Mouse (Mus musculus): ENCODE results near the gene Adam8. TPM values are rescaled to one million over a fixed set of nuclear protein-coding genes. Genes with fewer than 3 reads are reported as not detected.

The Adam8 gene
- polyA plus RNA-seq, 1 experiment from 2014 or later, result 2.7 TPM

DNA sequence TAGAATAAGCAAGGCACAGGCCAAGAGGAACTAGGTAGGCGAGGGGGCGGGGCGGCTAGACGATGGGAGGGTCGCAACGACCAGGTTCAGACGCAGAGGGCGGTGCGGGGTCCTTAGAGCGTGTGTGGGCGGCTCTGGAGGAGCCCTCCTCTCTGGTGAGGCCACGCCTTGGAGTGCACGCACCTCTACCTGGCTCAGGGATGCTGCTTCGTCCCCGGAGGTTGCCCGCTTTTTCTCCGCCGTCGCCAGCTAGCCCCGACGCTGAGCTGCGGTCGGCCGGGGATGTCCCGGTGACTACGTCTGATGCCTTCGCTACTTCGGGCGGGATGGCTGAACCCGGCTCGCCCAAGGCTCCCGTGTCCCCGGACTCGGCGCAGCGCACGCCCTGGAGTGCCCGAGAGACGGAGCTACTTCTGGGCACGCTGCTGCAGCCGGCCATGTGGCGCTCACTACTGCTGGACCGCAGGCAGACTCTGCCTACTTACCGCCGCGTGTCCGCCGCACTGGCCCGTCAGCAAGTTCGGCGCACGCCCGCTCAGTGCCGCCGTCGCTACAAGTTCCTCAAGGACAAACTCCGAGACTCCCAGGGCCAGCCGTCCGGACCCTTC, 48.6 kb downstream of the Adam8 start, which contains the start of gene Utf1:
Gene Utf1, plus strand, starts transcription at position 116 of the 608 bp plus-strand sequence.
- H3K4me1 ChIP-seq, result peaks cover 12% of the 10 kb centered on the region
- ATAC-seq (ENCODE audit: insufficient read depth, low FRiP score, low read depth), result peak; percentile 56; the same call in 1 of the 2 replicates
- 2% methylated on average over 59 of the region's 59 CpGs for WGBS
- H3K27me3 ChIP-seq (replicated peaks), result peaks cover 50% of the 10 kb centered on the region
- H3K4me2 ChIP-seq, result peak within 1 kb of the TSS; percentile 67
- H3K27ac ChIP-seq, result no peak within 1 kb of the TSS
- peak within 1 kb of the TSS; percentile 36 for H3K4me3 ChIP-seq (replicated peaks)
- no peak within 1 kb of the TSS for H3K9ac ChIP-seq
- H3K36me3 ChIP-seq, result no peaks in the 10 kb centered on the region
- no peaks in the 10 kb centered on the region for H3K9me3 ChIP-seq

DNA sequence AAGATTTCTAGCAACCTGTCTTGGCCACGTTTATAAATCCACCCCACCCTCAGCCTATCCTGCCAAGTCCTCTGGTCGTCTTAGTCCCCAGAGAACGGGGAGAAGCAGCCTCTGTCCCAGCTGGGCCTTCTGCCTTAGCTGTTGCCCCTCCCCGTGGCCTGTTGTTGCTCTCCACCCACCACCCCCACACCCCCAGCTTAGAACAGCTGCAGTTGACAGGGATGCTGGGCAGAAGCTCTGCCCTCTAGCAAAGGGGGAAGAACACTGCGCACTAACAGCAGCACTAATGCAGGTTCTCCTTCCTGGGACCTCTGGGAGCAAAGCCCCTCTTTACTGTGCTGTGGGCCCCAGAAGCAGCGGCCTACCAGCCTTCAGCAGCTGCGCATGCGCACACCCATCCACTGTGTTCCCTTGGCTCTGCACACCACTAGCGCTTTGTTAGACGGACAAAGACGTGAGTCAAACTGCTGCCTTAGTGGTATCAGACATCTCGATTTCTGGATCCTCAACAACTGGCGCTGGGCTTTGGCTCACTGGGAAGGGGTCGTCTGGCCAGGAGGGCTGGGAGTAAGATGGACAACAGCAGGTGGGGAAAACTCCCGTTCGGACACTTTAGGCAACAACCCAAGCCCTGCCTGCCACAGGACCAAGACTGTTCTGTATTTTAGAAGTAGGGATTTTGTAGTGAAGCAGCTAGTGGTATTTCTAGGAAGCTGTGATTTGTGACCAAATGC, 51.7 kb downstream of the Adam8 start:
- peaks cover 12% of the 10 kb centered on the region for H3K4me1 ChIP-seq
- peaks cover 37% of the 10 kb centered on the region for H3K27me3 ChIP-seq (replicated peaks)
- no peak overlapping the region for H3K4me3 ChIP-seq (replicated peaks)
- H3K9me3 ChIP-seq, result no peaks in the 10 kb centered on the region
- no peak overlapping the region for H3K4me2 ChIP-seq
- 66% methylated on average over 16 of the region's 16 CpGs for WGBS
- no peak overlapping the region for H3K27ac ChIP-seq
- H3K9ac ChIP-seq, result no peak overlapping the region
- no peak for ATAC-seq (ENCODE audit: insufficient read depth, low FRiP score, low read depth)
- H3K36me3 ChIP-seq, result no peaks in the 10 kb centered on the region

DNA sequence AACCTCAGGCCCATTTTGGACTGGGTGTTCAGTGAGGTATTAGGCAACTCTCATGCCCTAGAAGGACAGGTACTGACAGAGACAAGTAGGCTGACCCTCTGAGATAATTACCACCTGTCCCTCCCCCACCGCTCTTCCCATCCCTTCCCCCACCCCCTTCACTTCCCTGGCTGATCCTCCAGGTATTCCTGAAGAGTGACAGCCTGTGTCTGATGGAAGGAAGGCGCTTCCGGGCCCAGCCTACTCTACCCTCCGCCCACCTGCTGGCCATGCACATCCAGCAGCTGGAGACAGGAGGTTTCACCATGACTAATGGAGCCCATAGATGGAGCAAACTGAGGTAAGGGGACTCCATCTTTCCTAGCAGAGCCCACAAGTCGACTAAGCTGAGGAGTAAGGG, 54.6 kb downstream of the Adam8 start:
- Histone ChIP-seq H3K4me2 (no peak overlapping the region), H3K4me3 (replicated peaks) (no peak overlapping the region), H3K27ac (no peak overlapping the region), H3K4me1 (no peaks in the 10 kb centered on the region), H3K9ac (no peak overlapping the region), H3K9me3 (no peaks in the 10 kb centered on the region), H3K36me3 (no peaks in the 10 kb centered on the region), H3K27me3 (replicated peaks) (peaks cover 9% of the 10 kb centered on the region)
- ATAC-seq (ENCODE audit: insufficient read depth, low FRiP score, low read depth), result no peak
- WGBS, result 60% methylated on average over 5 of the region's 5 CpGs

DNA sequence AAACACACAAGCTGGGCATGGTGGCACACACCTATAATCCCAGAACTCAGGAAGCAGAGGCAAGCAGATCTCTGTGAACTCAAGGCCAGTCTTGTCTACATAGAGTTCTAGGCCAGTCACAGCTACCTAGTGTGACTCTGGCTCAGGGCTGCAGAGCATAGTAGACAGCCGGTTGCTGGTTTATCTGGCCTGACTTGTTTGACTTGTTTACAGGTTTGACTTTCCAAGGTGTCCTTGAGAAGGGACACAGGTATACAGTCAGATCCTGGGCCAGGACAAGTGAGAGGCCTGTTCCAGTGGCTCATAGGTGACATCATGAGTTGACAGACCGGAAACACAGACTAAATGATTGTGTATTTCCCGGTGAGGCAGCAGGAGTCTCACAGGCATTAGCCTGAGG, 55.2 kb downstream of the Adam8 start:
- no peak overlapping the region for H3K9ac ChIP-seq
- peak; percentile 70; the same call in 1 of the 2 replicates for ATAC-seq (ENCODE audit: insufficient read depth, low FRiP score, low read depth)
- no peak overlapping the region for H3K4me3 ChIP-seq (replicated peaks)
- H3K36me3 ChIP-seq, result no peaks in the 10 kb centered on the region
- H3K9me3 ChIP-seq, result no peaks in the 10 kb centered on the region
- 46% methylated on average over 3 of the region's 3 CpGs for WGBS
- H3K4me2 ChIP-seq, result no peak overlapping the region
- no peak overlapping the region for H3K27ac ChIP-seq
- H3K4me1 ChIP-seq, result no peaks in the 10 kb centered on the region
- peaks cover 3% of the 10 kb centered on the region for H3K27me3 ChIP-seq (replicated peaks)

DNA sequence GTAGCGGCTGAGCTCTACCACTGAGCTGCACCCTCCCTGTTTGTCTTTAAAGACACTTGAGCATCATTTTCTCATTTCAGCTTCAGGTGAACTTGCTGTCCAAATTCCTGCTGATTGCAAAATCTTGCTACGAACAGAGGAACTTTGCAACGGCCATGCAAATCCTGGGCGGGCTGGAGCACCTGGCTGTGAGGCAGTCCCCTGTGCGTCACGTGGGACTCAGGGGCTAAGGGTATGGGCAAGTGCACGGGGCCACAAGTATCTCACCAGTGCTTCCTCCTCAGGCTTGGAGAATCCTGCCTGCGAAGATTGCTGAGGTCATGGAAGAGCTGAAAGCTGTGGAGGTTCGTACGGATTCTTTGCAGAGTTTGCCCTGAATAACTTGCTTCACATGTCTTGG, 55.7 kb downstream of the Adam8 start:
- WGBS, result 73% methylated on average over 10 of the region's 10 CpGs
- no peak overlapping the region for H3K4me3 ChIP-seq (replicated peaks)
- H3K9ac ChIP-seq, result no peak overlapping the region
- no peak for ATAC-seq (ENCODE audit: insufficient read depth, low FRiP score, low read depth)
- H3K4me1 ChIP-seq, result no peaks in the 10 kb centered on the region
- no peak overlapping the region for H3K4me2 ChIP-seq
- H3K27ac ChIP-seq, result no peak overlapping the region
- H3K27me3 ChIP-seq (replicated peaks), result no peaks in the 10 kb centered on the region
- no peaks in the 10 kb centered on the region for H3K36me3 ChIP-seq
- H3K9me3 ChIP-seq, result no peaks in the 10 kb centered on the region

DNA sequence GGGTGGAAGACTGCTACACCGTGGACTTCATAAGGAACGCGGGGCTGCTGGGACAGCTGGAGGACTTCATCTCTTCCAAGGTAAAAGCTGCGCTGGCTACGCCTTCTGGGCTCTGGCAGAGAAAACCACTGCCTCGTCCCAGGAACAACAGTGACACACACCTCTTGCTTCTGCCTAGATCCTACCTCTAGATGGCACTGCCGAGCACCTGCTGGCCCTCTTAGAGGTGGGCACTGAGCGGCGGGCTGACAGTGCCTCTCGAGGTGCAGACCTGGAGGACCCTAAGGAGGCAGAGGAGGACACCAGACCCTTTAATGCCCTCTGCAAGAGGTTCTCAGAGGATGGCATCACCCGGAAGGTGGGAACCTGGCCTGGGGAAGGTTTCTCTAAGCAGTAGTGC, 61.6 kb downstream of the Adam8 start:
- Histone ChIP-seq H3K4me2 (no peak overlapping the region), H3K9me3 (no peaks in the 10 kb centered on the region), H3K4me1 (no peaks in the 10 kb centered on the region), H3K36me3 (no peaks in the 10 kb centered on the region), H3K27me3 (replicated peaks) (0 out of 2 replicates have a peak, but pooled peaks cover 3% of the 10 kb centered on the region), H3K27ac (no peak overlapping the region), H3K9ac (no peak overlapping the region), H3K4me3 (replicated peaks) (no peak overlapping the region)
- 18% methylated on average over 11 of the region's 11 CpGs for WGBS
- no peak for ATAC-seq (ENCODE audit: insufficient read depth, low FRiP score, low read depth)

MicroRNA genes within 50 kb of the gene (microRNA counts, 519-probe panel; counts per million panel counts)
- 2,085 counts per million, percentile 28 among the panel's probes with 10 or more counts for microRNA mmu-miR-202-3p
- microRNA mmu-miR-202-5p, result 2,483 counts per million, percentile 55 among the panel's probes with 10 or more counts

Small RNA genes lying within 50 kb of the gene (microRNA-seq; reads per million reads assigned to microRNA genes)
- gene Mir202 (not detected), gene Mir7062 (not detected), gene mmu-mir-7686 (not detected)

Other genes starting within 250 kb of the Adam8 start
- gene Adgra1, start 158.4 kb downstream of the Adam8 start, polyA plus RNA-seq (2015; fragmentation: Nextera tagmentation; extraction: Ambion mirVana), result 0.53 and 0.64 TPM in 2 replicates
- 0.14 and 0.34 TPM in 2 replicates for gene Kndc1, start 97.9 kb downstream of the Adam8 start, polyA plus RNA-seq (2015; fragmentation: Nextera tagmentation; extraction: Ambion mirVana)
- 0.10 TPM in 1 of 2 replicates, not detected in the other for gene Utf1, start 48.8 kb downstream of the Adam8 start, polyA plus RNA-seq (2015; fragmentation: Nextera tagmentation; extraction: Ambion mirVana)
- 0.21 and 0.45 TPM in 2 replicates for gene 6430531B16Rik, start 13.8 kb downstream of the Adam8 start, polyA plus RNA-seq (2015; fragmentation: Nextera tagmentation; extraction: Ambion mirVana)
- gene Zfp511, start 43.8 kb upstream of the Adam8 start, polyA plus RNA-seq (2015; fragmentation: Nextera tagmentation; extraction: Ambion mirVana), result 34.8 and 35.7 TPM in 2 replicates
- gene Tubgcp2, start 44.1 kb upstream of the Adam8 start, polyA plus RNA-seq (2015; fragmentation: Nextera tagmentation; extraction: Ambion mirVana), result 43.8 and 44.8 TPM in 2 replicates
- gene Msx3, start 56.5 kb upstream of the Adam8 start, polyA plus RNA-seq (2015; fragmentation: Nextera tagmentation; extraction: Ambion mirVana), result not detected in 2 replicates
- gene Caly, start 90.0 kb upstream of the Adam8 start, polyA plus RNA-seq (2015; fragmentation: Nextera tagmentation; extraction: Ambion mirVana), result 3.4 and 3.6 TPM in 2 replicates
- gene Prap1, start 100.8 kb upstream of the Adam8 start, polyA plus RNA-seq (2015; fragmentation: Nextera tagmentation; extraction: Ambion mirVana), result 165 and 169 TPM in 2 replicates
- gene Fuom, start 109.9 kb upstream of the Adam8 start, polyA plus RNA-seq (2015; fragmentation: Nextera tagmentation; extraction: Ambion mirVana), result 32.4 and 41.4 TPM in 2 replicates
- gene Paox, start 123.2 kb upstream of the Adam8 start, polyA plus RNA-seq (2015; fragmentation: Nextera tagmentation; extraction: Ambion mirVana), result 30.6 and 33.7 TPM in 2 replicates
- 155 and 165 TPM in 2 replicates for gene Echs1, start 123.9 kb upstream of the Adam8 start, polyA plus RNA-seq (2015; fragmentation: Nextera tagmentation; extraction: Ambion mirVana)
- 23.5 and 26.9 TPM in 2 replicates for gene Mtg1, start 145.0 kb upstream of the Adam8 start, polyA plus RNA-seq (2015; fragmentation: Nextera tagmentation; extraction: Ambion mirVana)
- 1.0 and 1.4 TPM in 2 replicates for gene Sprn, start 162.3 kb upstream of the Adam8 start, polyA plus RNA-seq (2015; fragmentation: Nextera tagmentation; extraction: Ambion mirVana)
- not detected in 2 replicates for gene Olfr522, start 172.2 kb upstream of the Adam8 start, polyA plus RNA-seq (2015; fragmentation: Nextera tagmentation; extraction: Ambion mirVana)
- not detected in 2 replicates for gene Olfr523, start 180.7 kb upstream of the Adam8 start, polyA plus RNA-seq (2015; fragmentation: Nextera tagmentation; extraction: Ambion mirVana)
- not detected in 2 replicates for gene Olfr524, start 213.4 kb upstream of the Adam8 start, polyA plus RNA-seq (2015; fragmentation: Nextera tagmentation; extraction: Ambion mirVana)
- 0.08 and 0.17 TPM in 2 replicates for gene Cd163l1, start 225.7 kb upstream of the Adam8 start, polyA plus RNA-seq (2015; fragmentation: Nextera tagmentation; extraction: Ambion mirVana)